ENCODE assay signal across 8 mouse cellular contexts in the genomic region with DNA sequence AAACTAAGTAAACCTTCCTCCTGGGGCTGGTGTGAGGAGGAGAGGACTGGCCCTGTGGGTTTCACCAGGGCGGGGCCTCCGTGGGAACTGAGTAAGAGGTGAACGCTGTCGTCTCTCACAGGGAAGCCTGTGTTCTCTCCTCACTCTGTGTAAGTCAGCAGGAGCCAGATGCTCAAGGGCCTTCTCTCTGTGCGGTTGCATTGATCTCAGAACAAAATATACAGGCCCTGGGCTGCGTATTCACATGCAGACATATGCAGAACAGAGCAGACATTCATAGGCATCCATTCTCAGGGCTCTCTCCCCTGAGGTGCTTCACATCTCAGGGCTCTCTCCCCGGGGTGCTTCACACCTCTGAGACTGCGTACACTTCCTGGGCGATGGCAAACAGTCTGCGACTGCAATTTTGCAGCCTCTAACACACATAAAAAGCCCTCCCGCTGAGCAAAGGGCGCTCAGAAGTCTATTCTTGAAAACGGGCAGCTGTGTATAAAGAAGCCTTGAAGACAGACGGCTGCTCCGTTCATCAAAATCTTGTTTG.
DNase-seq lines count a peak whose midpoint lies in the region; ATAC-seq lines count a peak whose summit lies in the region.

No protein-coding gene starts in this region.

- peak; percentile 8 for DNase-seq in lung, postnatal 10 days
- DNase-seq in lung, postnatal 36 days: no peak
- DNase-seq in midbrain, embryonic 10.5 days (ENCODE audit: low spot score): peak; percentile 17
- DNase-seq in thymus, postnatal 14 days: peak; percentile 58
- no peak for DNase-seq in layer of hippocampus, adult 11-12 months (ENCODE audit: low spot score)
- DNase-seq in adrenal gland, postnatal 4 days (ENCODE audit: low spot score in 2 of 2): no peak

- H3K9me3 ChIP-seq in forebrain, embryonic 13.5 days (replicated peaks): 0 out of 2 replicates have a peak, but pooled peaks cover 7% of the 10 kb centered on the region
- H3K9me3 ChIP-seq in midbrain, embryonic 10.5 days (replicated peaks): no peaks in the 10 kb centered on the region

- peak; percentile 72 for ATAC-seq in forebrain, embryonic 13.5 days
- ATAC-seq in megakaryocyte progenitor cell, adult 5-6 weeks (replicated peaks; ENCODE audit: poor library complexity): no peak

- peaks cover 34% of the 10 kb centered on the region for H3K4me1 ChIP-seq in forebrain, embryonic 13.5 days
- peaks cover 13% of the 10 kb centered on the region for H3K4me1 ChIP-seq in midbrain, embryonic 10.5 days

- 10% methylated on average over 15 of the region's 15 CpGs for WGBS in forebrain, embryonic 13.5 days
- 19% methylated on average over 15 of the region's 15 CpGs for WGBS in midbrain, embryonic 10.5 days

- H3K4me2 ChIP-seq in forebrain, embryonic 13.5 days: peak overlapping the region; percentile 42

- H3K27me3 ChIP-seq in forebrain, embryonic 13.5 days: no peaks in the 10 kb centered on the region
- no peaks in the 10 kb centered on the region for H3K27me3 ChIP-seq in midbrain, embryonic 10.5 days (ENCODE audit: low read depth, poor library complexity, severe bottlenecking)

- no peaks in the 10 kb centered on the region for H3K36me3 ChIP-seq in forebrain, embryonic 13.5 days (ENCODE audit: poor library complexity, severe bottlenecking)
- no peaks in the 10 kb centered on the region for H3K36me3 ChIP-seq in midbrain, embryonic 10.5 days

- no peak overlapping the region for H3K4me3 ChIP-seq in forebrain, embryonic 13.5 days
- H3K4me3 ChIP-seq in midbrain, embryonic 10.5 days: no peak overlapping the region

- peak overlapping the region; percentile 90 for H3K27ac ChIP-seq in forebrain, embryonic 13.5 days
- no peak overlapping the region; the same call in 1 of the 2 replicates for H3K27ac ChIP-seq in midbrain, embryonic 10.5 days (replicated peaks)

- peak overlapping the region; percentile 45 for H3K9ac ChIP-seq in forebrain, embryonic 13.5 days

Comparison
In these comparisons a context has a peak if more than half of its experiments do, and no peak if none do; other contexts are left out.
1. DNase-seq: peak in lung, postnatal 10 days (single experiment), midbrain, embryonic 10.5 days (single experiment) and thymus, postnatal 14 days (single experiment); none in lung, postnatal 36 days (single experiment), layer of hippocampus, adult 11-12 months (single experiment) and adrenal gland, postnatal 4 days (0 of 2).